ENCODE assay signal across 16 mouse cellular contexts in the genomic region with DNA sequence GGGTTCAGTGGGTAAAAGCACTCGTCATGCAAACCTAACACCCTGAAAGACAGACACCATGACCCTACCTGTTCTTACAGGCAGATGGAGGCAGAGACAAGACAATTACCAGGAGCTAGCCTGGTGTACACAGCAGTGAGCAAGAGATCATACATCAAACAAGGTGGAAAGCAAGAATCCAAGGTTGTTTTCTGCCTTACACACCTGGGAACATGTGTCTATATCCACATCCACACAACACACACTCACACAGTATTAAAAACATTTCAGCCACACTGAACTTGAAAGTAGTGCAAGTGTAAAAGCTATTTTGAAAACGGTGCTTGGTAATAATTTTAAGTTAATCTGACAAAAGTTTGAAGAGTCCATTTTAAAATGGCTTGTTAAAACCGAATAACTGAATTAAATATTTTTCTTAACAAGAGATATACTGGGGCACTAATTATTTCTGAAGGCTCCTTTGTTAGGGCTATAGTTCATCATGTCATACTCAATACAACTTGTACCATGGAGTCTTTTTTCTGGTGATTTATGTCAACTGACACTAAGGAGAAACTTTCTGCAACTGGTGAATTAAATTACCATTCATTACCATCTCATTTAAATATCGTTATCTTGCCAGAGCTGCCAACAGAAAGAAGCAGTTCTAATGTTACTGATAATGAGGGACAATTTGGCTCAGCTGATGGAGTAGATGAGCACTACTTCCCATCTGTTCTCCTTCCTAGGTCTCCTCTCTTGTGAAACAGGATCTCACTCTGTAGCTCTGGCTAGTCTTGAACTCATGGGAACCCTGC. TPM values are rescaled to one million over a fixed set of nuclear protein-coding genes. Genes with fewer than 3 reads are reported as not detected.
A peak's percentile ranks its signal among the peaks of the same experiment; 100 is the strongest.
DNase-seq lines count a peak whose midpoint lies in the region; ATAC-seq and TF ChIP-seq lines count a peak whose summit lies in the region.
"Had no signal": no experiment of that assay in that cellular context is flagged by ENCODE, and none has a peak within 500 bp of the region (broad histone marks: within the 10 kb centered on the region; RNA-seq: fewer than 3 reads in every experiment).

No protein-coding gene starts in this region.

- 39% methylated on average over 4 of the region's 4 CpGs for WGBS in hindbrain, embryonic 12.5 days
- 40% methylated on average over 4 of the region's 4 CpGs for WGBS in midbrain, embryonic 13.5 days
- WGBS in intestine, embryonic 16.5 days, result 80% methylated on average over 4 of the region's 4 CpGs

- no peak for TF ChIP-seq EP300 in CH12.LX (IDR thresholded peaks at IDR 0.05; ENCODE audit: low read length)

- no peak overlapping the region for H3K4me3 ChIP-seq in CH12.LX (replicated peaks in 1 of 3; ENCODE audit: low read depth in 2 of 3, low read length in 2 of 3, poor library complexity in 1 of 3)
- no peak overlapping the region for H3K4me3 ChIP-seq in hindbrain, embryonic 12.5 days
- no peak overlapping the region for H3K4me3 ChIP-seq in midbrain, embryonic 13.5 days (replicated peaks)
- H3K4me3 ChIP-seq in intestine, embryonic 16.5 days (ENCODE audit: low read length), result no peak overlapping the region
- H3K4me3 ChIP-seq: embryonic facial prominence, embryonic 12.5 days; heart, adult 2 months had no signal

- H3K79me2 ChIP-seq in CH12.LX (replicated peaks; ENCODE audit: control insufficient read depth, extremely low read depth, insufficient read depth, poor library complexity, severe bottlenecking), result no peaks in the 10 kb centered on the region

- H3K9ac ChIP-seq in CH12.LX (ENCODE audit: insufficient read depth, low read depth), result no peak overlapping the region
- H3K9ac ChIP-seq in hindbrain, embryonic 12.5 days, result no peak overlapping the region
- H3K9ac ChIP-seq in midbrain, embryonic 13.5 days (replicated peaks), result no peak overlapping the region
- no peak overlapping the region for H3K9ac ChIP-seq in intestine, embryonic 16.5 days (ENCODE audit: low read depth, low read length)
- H3K9ac ChIP-seq: embryonic facial prominence, embryonic 12.5 days had no signal

- TF ChIP-seq RAD21 in CH12.LX (IDR thresholded peaks at IDR 0.05; ENCODE audit: low read depth, low read length), result no peak; the same call in 1 of the 2 replicates

- H3K4me2 ChIP-seq in CH12.LX (ENCODE audit: insufficient read depth, low read depth, poor library complexity, severe bottlenecking), result no peak overlapping the region
- H3K4me2 ChIP-seq in hindbrain, embryonic 12.5 days (replicated peaks), result no peak overlapping the region
- no peak overlapping the region for H3K4me2 ChIP-seq in midbrain, embryonic 13.5 days (replicated peaks)
- no peak overlapping the region for H3K4me2 ChIP-seq in intestine, embryonic 16.5 days (ENCODE audit: low read depth, low read length)
- H3K4me2 ChIP-seq: embryonic facial prominence, embryonic 12.5 days had no signal

- H3K27me3 ChIP-seq in CH12.LX (replicated peaks), result no peaks in the 10 kb centered on the region
- H3K27me3 ChIP-seq in hindbrain, embryonic 12.5 days, result no peaks in the 10 kb centered on the region
- H3K27me3 ChIP-seq in midbrain, embryonic 13.5 days, result no peaks in the 10 kb centered on the region
- no peaks in the 10 kb centered on the region for H3K27me3 ChIP-seq in intestine, embryonic 16.5 days (replicated peaks; ENCODE audit: control insufficient read depth, insufficient read depth, low read length)
- H3K27me3 ChIP-seq: embryonic facial prominence, embryonic 12.5 days had no signal

- TF ChIP-seq POLR2A in CH12.LX (IDR thresholded peaks at IDR 0.05; ENCODE audit: low read depth, low read length), result no peak

- peak in 1 of 2 experiments; percentile 13; a peak in 1 of 4 replicates for TF ChIP-seq CTCF in CH12.LX (conservative IDR thresholded peaks at IDR 0.05 in 1 of 2, IDR thresholded peaks at IDR 0.05 in 1 of 2; ENCODE audit: low read depth in 2 of 2, low read length in 2 of 2)

- H3K36me3 ChIP-seq in CH12.LX (replicated peaks in 1 of 2; ENCODE audit: control insufficient read depth in 1 of 2, insufficient read depth in 1 of 2, low read length in 1 of 2), result peaks cover 28 to 55% of the 10 kb centered on the region in 2 experiments
- no peaks in the 10 kb centered on the region for H3K36me3 ChIP-seq in hindbrain, embryonic 12.5 days
- H3K36me3 ChIP-seq in midbrain, embryonic 13.5 days, result 0 out of 2 replicates have a peak, but pooled peaks cover 4% of the 10 kb centered on the region
- no peaks in the 10 kb centered on the region for H3K36me3 ChIP-seq in intestine, embryonic 16.5 days (ENCODE audit: control insufficient read depth, insufficient read depth, low read length)

- dilution Hi-C loops in CH12.LX (cut with MboI; ENCODE audit: extremely low pct_ligation_motif_present, extremely low pct_unique_long_range_greater_than_20kb, low sequenced_read_pairs), result no loop called here

- peak; percentile 82 for ATAC-seq in hindbrain, embryonic 12.5 days (ENCODE audit: low FRiP score)
- ATAC-seq in midbrain, embryonic 13.5 days, result peak; percentile 73
- no peak for ATAC-seq in intestine, embryonic 16.5 days
- ATAC-seq: intestine, postnatal 0 days had no signal

- in situ Hi-C loops in CH12.LX (cut with MboI; ENCODE audit: low pct_ligation_motif_present, low pct_unique_long_range_greater_than_20kb, low sequenced_read_pairs), result no loop called here

- peaks cover 8 to 20% of the 10 kb centered on the region in 2 experiments for H3K4me1 ChIP-seq in CH12.LX (ENCODE audit: control insufficient read depth in 1 of 2, insufficient read depth in 2 of 2)
- H3K4me1 ChIP-seq in hindbrain, embryonic 12.5 days, result peaks cover 2% of the 10 kb centered on the region; the same call in 1 of the 2 replicates
- H3K4me1 ChIP-seq in midbrain, embryonic 13.5 days (replicated peaks), result peaks cover 18% of the 10 kb centered on the region
- peaks cover 2% of the 10 kb centered on the region; the same call in 1 of the 2 replicates for H3K4me1 ChIP-seq in intestine, embryonic 16.5 days (ENCODE audit: control insufficient read depth, insufficient read depth, low read length)
- H3K4me1 ChIP-seq: embryonic facial prominence, embryonic 12.5 days had no signal

- DNase-seq in embryo, embryonic 10.5 days (ENCODE audit: low spot score), result peak; percentile 35
- DNase-seq in embryo, embryonic 10 days (ENCODE audit: low spot score), result no peak
- DNase-seq in CH12.LX (ENCODE audit: extremely low read depth), result no peak
- no peak for DNase-seq in lung, postnatal 10 days
- no peak for DNase-seq in heart, adult 18-20 months
- DNase-seq: adrenal gland, adult 8-10 months; cerebellum, adult 9-10 months; heart, adult 2 months; heart, postnatal 10 days; lung, adult 18-20 months; right cerebral cortex, postnatal 14 days had no signal

- H3K9me3 ChIP-seq in CH12.LX (replicated peaks; ENCODE audit: low read length), result no peaks in the 10 kb centered on the region
- no peaks in the 10 kb centered on the region for H3K9me3 ChIP-seq in hindbrain, embryonic 12.5 days (replicated peaks)
- no peaks in the 10 kb centered on the region for H3K9me3 ChIP-seq in midbrain, embryonic 13.5 days
- no peaks in the 10 kb centered on the region for H3K9me3 ChIP-seq in intestine, embryonic 16.5 days (ENCODE audit: control insufficient read depth, low read length)
- H3K9me3 ChIP-seq: embryonic facial prominence, embryonic 12.5 days had no signal

- H3K27ac ChIP-seq in CH12.LX (ENCODE audit: insufficient read depth, low read depth), result no peak overlapping the region
- H3K27ac ChIP-seq in hindbrain, embryonic 12.5 days, result no peak overlapping the region
- H3K27ac ChIP-seq in midbrain, embryonic 13.5 days, result no peak overlapping the region
- H3K27ac ChIP-seq in intestine, embryonic 16.5 days (ENCODE audit: low read length), result no peak overlapping the region
- H3K27ac ChIP-seq: embryonic facial prominence, embryonic 12.5 days; heart, adult 2 months had no signal

TF ChIP-seq in CH12.LX, 34 proteins besides CTCF, POLR2A, EP300 and RAD21:
- TF ChIP-seq BHLHE40 (IDR thresholded peaks at IDR 0.05; ENCODE audit: low read depth, low read length), result no peak
- TF ChIP-seq SMC3 (IDR thresholded peaks at IDR 0.05; ENCODE audit: low read depth, low read length), result peak; percentile 25
TF ChIP-seq in CH12.LX: peak in this region for 1.

RNA-seq across cellular contexts. Expression of gene Pdhx, which starts 52.9 kb away (rescaled TPM):
- total RNA-seq in CH12.LX (2012; rRNA removed), result 66.9 and 78.9 TPM in 2 replicates
- total RNA-seq in CH12.LX (2014; rRNA removed), result 131 and 140 TPM in 2 replicates
- polyA plus RNA-seq in CH12.LX (2012; ENCODE audit: insufficient read length, low read depth), result 97.4 and 104 TPM in 2 replicates
- polyA plus RNA-seq in hindbrain, embryonic 12.5 days (2016; fragmentation: Nextera tagmentation; extraction: Ambion mirVana), result 42.4 and 46.4 TPM in 2 replicates
- 61.7 and 65.7 TPM in 2 replicates for polyA plus RNA-seq in midbrain, embryonic 13.5 days (2015; fragmentation: Nextera tagmentation; extraction: Ambion mirVana)
- polyA plus RNA-seq in intestine, embryonic 16.5 days (2015; fragmentation: Nextera tagmentation; extraction: Ambion mirVana), result 34.6 and 37.7 TPM in 2 replicates
- total RNA-seq in heart, adult 18-20 months (2021), result 100 to 1,000 TPM; 160 to 208 TPM

RNA-seq across cellular contexts. Expression of gene Apip, which starts 53.1 kb away (rescaled TPM):
- 111 and 126 TPM in 2 replicates for total RNA-seq in CH12.LX (2012; rRNA removed)
- 222 and 233 TPM in 2 replicates for total RNA-seq in CH12.LX (2014; rRNA removed)
- polyA plus RNA-seq in CH12.LX (2012; ENCODE audit: insufficient read length, low read depth), result 142 and 184 TPM in 2 replicates
- polyA plus RNA-seq in hindbrain, embryonic 12.5 days (2016; fragmentation: Nextera tagmentation; extraction: Ambion mirVana), result 58.6 and 59.7 TPM in 2 replicates
- 45.2 and 48.3 TPM in 2 replicates for polyA plus RNA-seq in midbrain, embryonic 13.5 days (2015; fragmentation: Nextera tagmentation; extraction: Ambion mirVana)
- 50.0 and 51.0 TPM in 2 replicates for polyA plus RNA-seq in intestine, embryonic 16.5 days (2015; fragmentation: Nextera tagmentation; extraction: Ambion mirVana)
- total RNA-seq in heart, adult 18-20 months (2021), result 10 to 100 TPM; 70.1 to 77.5 TPM
